Comparison of ENCODE assay signal across 26 mouse cellular contexts in genomic region chr16:37458592-37459532, GRCm38 (mm10).
A peak's percentile ranks its signal among the peaks of the same experiment; 100 is the strongest.
DNase-seq lines count a peak whose midpoint lies in the region; ATAC-seq and TF ChIP-seq lines count a peak whose summit lies in the region.
"Had no signal": no experiment of that assay in that cellular context is flagged by ENCODE, and none has a peak within 500 bp of the region (broad histone marks: within the 10 kb centered on the region; RNA-seq: fewer than 3 reads in every experiment).

No protein-coding gene starts in this region.

- DNase-seq in forebrain, postnatal 0 days, result no peak
- DNase-seq in brain, embryonic 14.5 days (ENCODE audit: low read depth), result peak; percentile 55
- DNase-seq in cerebellum, adult 18-20 months, result peak; percentile 63 to 66
- peak; percentile 54 to 68 for DNase-seq in cerebellum, postnatal 25 days
- no peak for DNase-seq in liver
- no peak for DNase-seq in testis, postnatal 10 days (ENCODE audit: low spot score)
- DNase-seq: adrenal gland, postnatal 36 days; gastrocnemius, postnatal 25 days; heart, adult 18-20 months; heart, postnatal 10 days; kidney, adult 11 months; kidney, postnatal 36 days; layer of hippocampus, adult 9-11 months; lung, postnatal 4 days had no signal

- no peak for TF ChIP-seq CTCF in forebrain, postnatal 0 days (IDR thresholded peaks at IDR 0.05; ENCODE audit: low read depth)
- TF ChIP-seq CTCF in brain, embryonic 14.5 days (IDR thresholded peaks at IDR 0.05; ENCODE audit: borderline replicate concordance, extremely low read depth, insufficient read depth, insufficient read length), result no peak

- H3K4me3 ChIP-seq in forebrain, postnatal 0 days (ENCODE audit: low read depth, low read length), result no peak overlapping the region
- no peak overlapping the region for H3K4me3 ChIP-seq in forebrain, embryonic 12.5 days (replicated peaks)
- H3K4me3 ChIP-seq: embryonic facial prominence, embryonic 15.5 days; heart, embryonic 12.5 days; hindbrain, embryonic 10.5 days; kidney, embryonic 15.5 days; limb, embryonic 15.5 days; liver, embryonic 15.5 days; lung, embryonic 15.5 days; midbrain, embryonic 10.5 days; neural tube, embryonic 15.5 days had no signal

- H3K9me3 ChIP-seq in forebrain, postnatal 0 days (ENCODE audit: low read length), result no peaks in the 10 kb centered on the region
- no peaks in the 10 kb centered on the region for H3K9me3 ChIP-seq in forebrain, embryonic 12.5 days
- H3K9me3 ChIP-seq: embryonic facial prominence, embryonic 15.5 days; heart, embryonic 12.5 days; hindbrain, embryonic 10.5 days; kidney, embryonic 15.5 days; limb, embryonic 15.5 days; liver, embryonic 15.5 days; lung, embryonic 15.5 days; midbrain, embryonic 10.5 days; neural tube, embryonic 15.5 days had no signal

- no peak for TF ChIP-seq POLR2A in brain, embryonic 14.5 days (IDR thresholded peaks at IDR 0.05; ENCODE audit: borderline replicate concordance, extremely low read depth, insufficient read depth, insufficient read length, poor library complexity, severe bottlenecking)

- H3K4me2 ChIP-seq in forebrain, postnatal 0 days (ENCODE audit: low read depth), result no peak overlapping the region
- no peak overlapping the region for H3K4me2 ChIP-seq in forebrain, embryonic 12.5 days
- H3K4me2 ChIP-seq: embryonic facial prominence, embryonic 15.5 days; heart, embryonic 12.5 days; kidney, embryonic 15.5 days; limb, embryonic 15.5 days; liver, embryonic 15.5 days; lung, embryonic 15.5 days; neural tube, embryonic 15.5 days had no signal

- no peak for ATAC-seq in forebrain, postnatal 0 days
- ATAC-seq in forebrain, embryonic 12.5 days (ENCODE audit: low FRiP score), result no peak
- ATAC-seq: Patski had no signal

- H3K9ac ChIP-seq in forebrain, postnatal 0 days, result no peak overlapping the region
- H3K9ac ChIP-seq in forebrain, embryonic 12.5 days, result no peak overlapping the region
- H3K9ac ChIP-seq: embryonic facial prominence, embryonic 15.5 days; heart, embryonic 12.5 days; kidney, embryonic 15.5 days; limb, embryonic 15.5 days; liver, embryonic 15.5 days; lung, embryonic 15.5 days; neural tube, embryonic 15.5 days had no signal

- WGBS in forebrain, postnatal 0 days, result 58% methylated on average over 4 of the region's 4 CpGs
- WGBS in forebrain, embryonic 12.5 days, result 86% methylated on average over 4 of the region's 4 CpGs

- no peaks in the 10 kb centered on the region for H3K36me3 ChIP-seq in forebrain, postnatal 0 days (ENCODE audit: insufficient read depth)
- H3K36me3 ChIP-seq in forebrain, embryonic 12.5 days (replicated peaks), result no peaks in the 10 kb centered on the region
- H3K36me3 ChIP-seq: embryonic facial prominence, embryonic 15.5 days; heart, embryonic 12.5 days; hindbrain, embryonic 10.5 days; kidney, embryonic 15.5 days; limb, embryonic 15.5 days; liver, embryonic 15.5 days; lung, embryonic 15.5 days; midbrain, embryonic 10.5 days; neural tube, embryonic 15.5 days had no signal

- H3K4me1 ChIP-seq in forebrain, postnatal 0 days (ENCODE audit: insufficient read depth), result 0 out of 2 replicates have a peak, but pooled peaks cover 3% of the 10 kb centered on the region
- H3K4me1 ChIP-seq in forebrain, embryonic 12.5 days, result no peaks in the 10 kb centered on the region
- H3K4me1 ChIP-seq: embryonic facial prominence, embryonic 15.5 days; heart, embryonic 12.5 days; hindbrain, embryonic 10.5 days; kidney, embryonic 15.5 days; limb, embryonic 15.5 days; liver, embryonic 15.5 days; lung, embryonic 15.5 days; midbrain, embryonic 10.5 days; neural tube, embryonic 15.5 days had no signal

- 0 out of 2 replicates have a peak overlapping the region, but pooled peaks have one; percentile 2 for H3K27ac ChIP-seq in forebrain, postnatal 0 days (ENCODE audit: low read depth, low read length)
- H3K27ac ChIP-seq in forebrain, embryonic 12.5 days, result no peak overlapping the region
- H3K27ac ChIP-seq: embryonic facial prominence, embryonic 15.5 days; hindbrain, embryonic 10.5 days; kidney, embryonic 15.5 days; limb, embryonic 15.5 days; liver, embryonic 15.5 days; lung, embryonic 15.5 days; midbrain, embryonic 10.5 days; neural tube, embryonic 15.5 days; stomach, postnatal 0 days had no signal

- no peaks in the 10 kb centered on the region for H3K27me3 ChIP-seq in forebrain, postnatal 0 days (ENCODE audit: insufficient read depth, low read length)
- no peaks in the 10 kb centered on the region for H3K27me3 ChIP-seq in forebrain, embryonic 12.5 days
- H3K27me3 ChIP-seq: embryonic facial prominence, embryonic 15.5 days; heart, embryonic 12.5 days; kidney, embryonic 15.5 days; limb, embryonic 15.5 days; liver, embryonic 15.5 days; lung, embryonic 15.5 days; neural tube, embryonic 15.5 days had no signal

Comparison
In these comparisons a context has a peak if more than half of its experiments do, and no peak if none do; other contexts are left out.
1. DNase-seq: peak in brain, embryonic 14.5 days (single experiment), cerebellum, adult 18-20 months (2 of 2) and cerebellum, postnatal 25 days (2 of 2); none in forebrain, postnatal 0 days (single experiment), liver (single experiment) and testis, postnatal 10 days (single experiment).